Mouse (Mus musculus): ENCODE results near the gene Lgi4.

GRCm38 (mm10) chr7:31055354-31055824 lies 3.8 kb upstream of the Lgi4 start:
- TF ChIP-seq CTCF (IDR thresholded peaks at IDR 0.05; ENCODE audit: low read depth) (no peak), EP300 (IDR thresholded peaks at IDR 0.05; ENCODE audit: low read depth) (no peak)

Measured in liver, postnatal 0 days (tissue).